Comparison of ENCODE assay signal across 14 mouse cellular contexts in genomic region chr13:64421952-64422606, GRCm38 (mm10). TPM values are rescaled to one million over a fixed set of nuclear protein-coding genes. Genes with fewer than 3 reads are reported as not detected.
DNase-seq lines count a peak whose midpoint lies in the region; ATAC-seq and TF ChIP-seq lines count a peak whose summit lies in the region.
"Had no signal": no experiment of that assay in that cellular context is flagged by ENCODE, and none has a peak within 500 bp of the region (broad histone marks: within the 10 kb centered on the region; RNA-seq: fewer than 3 reads in every experiment).

No protein-coding gene starts in this region.

- 72% methylated on average over 7 of the region's 7 CpGs for WGBS in liver, embryonic 16.5 days (ENCODE audit: insufficient replicate concordance)
- WGBS in liver, embryonic 12.5 days (ENCODE audit: insufficient replicate concordance): 75% methylated on average over 7 of the region's 7 CpGs
- WGBS in stomach, embryonic 16.5 days: 67% methylated on average over 7 of the region's 7 CpGs

- no peak overlapping the region for H3K4me3 ChIP-seq in gastrocnemius, adult 2 months
- no peak overlapping the region for H3K4me3 ChIP-seq in liver, embryonic 16.5 days (ENCODE audit: low read depth, low read length)
- no peak overlapping the region for H3K4me3 ChIP-seq in liver, embryonic 12.5 days
- no peak overlapping the region for H3K4me3 ChIP-seq in bone marrow macrophage, adult 2 months (ENCODE audit: insufficient read depth, low read length)
- no peak overlapping the region for H3K4me3 ChIP-seq in stomach, embryonic 16.5 days (replicated peaks; ENCODE audit: low read length)
- H3K4me3 ChIP-seq: forebrain, embryonic 13.5 days; midbrain, embryonic 10.5 days had no signal

- H3K27me3 ChIP-seq in liver, embryonic 16.5 days (ENCODE audit: control insufficient read depth, insufficient read depth, low read depth, low read length): no peaks in the 10 kb centered on the region
- no peaks in the 10 kb centered on the region for H3K27me3 ChIP-seq in liver, embryonic 12.5 days (replicated peaks)
- no peaks in the 10 kb centered on the region for H3K27me3 ChIP-seq in stomach, embryonic 16.5 days (ENCODE audit: control insufficient read depth, insufficient read depth, low read length)
- H3K27me3 ChIP-seq: forebrain, embryonic 13.5 days had no signal

- no peaks in the 10 kb centered on the region for H3K9me3 ChIP-seq in liver, embryonic 16.5 days (replicated peaks; ENCODE audit: control insufficient read depth, low read length)
- no peaks in the 10 kb centered on the region for H3K9me3 ChIP-seq in liver, embryonic 12.5 days (replicated peaks)
- no peaks in the 10 kb centered on the region for H3K9me3 ChIP-seq in stomach, embryonic 16.5 days (replicated peaks; ENCODE audit: control insufficient read depth, low read length)
- H3K9me3 ChIP-seq: forebrain, embryonic 13.5 days; midbrain, embryonic 10.5 days had no signal

- peak overlapping the region; percentile 40; the same call in 1 of the 2 replicates for H3K27ac ChIP-seq in gastrocnemius, adult 2 months
- no peak overlapping the region for H3K27ac ChIP-seq in liver, embryonic 16.5 days (ENCODE audit: low read length)
- no peak overlapping the region for H3K27ac ChIP-seq in liver, embryonic 12.5 days
- peak overlapping the region; percentile 82 for H3K27ac ChIP-seq in bone marrow macrophage, adult 2 months (ENCODE audit: insufficient read depth, low read depth, low read length)
- peak overlapping the region; percentile 60; the same call in 1 of the 2 replicates for H3K27ac ChIP-seq in stomach, embryonic 16.5 days (ENCODE audit: low read length)
- H3K27ac ChIP-seq: forebrain, embryonic 13.5 days; midbrain, embryonic 10.5 days had no signal

- TF ChIP-seq CTCF in gastrocnemius, adult 2 months (IDR thresholded peaks at IDR 0.05): no peak
- TF ChIP-seq CTCF in bone marrow macrophage, adult 2 months (IDR thresholded peaks at IDR 0.05; ENCODE audit: low read depth, low read length): no peak

- TF ChIP-seq POLR2A in bone marrow macrophage, adult 2 months (IDR thresholded peaks at IDR 0.05; ENCODE audit: borderline replicate concordance, low read depth, low read length): no peak

- ATAC-seq in liver, embryonic 16.5 days (ENCODE audit: low read depth): peak; percentile 21; the same call in 1 of the 2 replicates
- no peak for ATAC-seq in liver, embryonic 12.5 days
- ATAC-seq in stomach, embryonic 16.5 days (ENCODE audit: insufficient read depth, low FRiP score): 0 out of 2 replicates have a peak, but pooled peaks have one; percentile 38
- ATAC-seq: forebrain, embryonic 13.5 days; inflammation-experienced regulatory T-cells, adult 6 months had no signal

- H3K4me2 ChIP-seq in liver, embryonic 16.5 days (ENCODE audit: low read depth, low read length): no peak overlapping the region
- H3K4me2 ChIP-seq in liver, embryonic 12.5 days: no peak overlapping the region
- no peak overlapping the region for H3K4me2 ChIP-seq in stomach, embryonic 16.5 days (ENCODE audit: low read depth, low read length)
- H3K4me2 ChIP-seq: forebrain, embryonic 13.5 days had no signal

- H3K36me3 ChIP-seq in liver, embryonic 16.5 days (ENCODE audit: control insufficient read depth, insufficient read depth): no peaks in the 10 kb centered on the region
- no peaks in the 10 kb centered on the region for H3K36me3 ChIP-seq in liver, embryonic 12.5 days
- no peaks in the 10 kb centered on the region for H3K36me3 ChIP-seq in stomach, embryonic 16.5 days (ENCODE audit: control insufficient read depth, insufficient read depth, low read length)
- H3K36me3 ChIP-seq: midbrain, embryonic 10.5 days had no signal

- intact Hi-C loops in gastrocnemius, adult 2 months (cut with DNase I): no loop called here
- intact Hi-C loops in gastrocnemius, postnatal 36 days (cut with DNase I): no loop called here

- no peak overlapping the region for H3K9ac ChIP-seq in liver, embryonic 16.5 days (ENCODE audit: low read depth, low read length)
- H3K9ac ChIP-seq in liver, embryonic 12.5 days: no peak overlapping the region
- no peak overlapping the region for H3K9ac ChIP-seq in stomach, embryonic 16.5 days (ENCODE audit: low read length)
- H3K9ac ChIP-seq: forebrain, embryonic 13.5 days had no signal

- no peak for DNase-seq in gastrocnemius, adult 2 months
- no peak for DNase-seq in gastrocnemius, postnatal 36 days
- DNase-seq in T-cell, adult 2 months (ENCODE audit: low spot score): no peak
- no peak for DNase-seq in layer of hippocampus, adult 9-10 months (ENCODE audit: low spot score)
- DNase-seq: gastrocnemius, postnatal 14 days; kidney, postnatal 36 days; lung, adult 2 months had no signal

- H3K4me1 ChIP-seq in liver, embryonic 16.5 days (ENCODE audit: control insufficient read depth, low read depth, low read length): peaks cover 4% of the 10 kb centered on the region; the same call in 1 of the 2 replicates
- peaks cover 17% of the 10 kb centered on the region for H3K4me1 ChIP-seq in liver, embryonic 12.5 days
- peaks cover 35% of the 10 kb centered on the region for H3K4me1 ChIP-seq in bone marrow macrophage, adult 2 months (ENCODE audit: control insufficient read depth, insufficient read depth, low read length)
- peaks cover 5% of the 10 kb centered on the region; the same call in 1 of the 2 replicates for H3K4me1 ChIP-seq in stomach, embryonic 16.5 days (ENCODE audit: control insufficient read depth, insufficient read depth, low read length)
- H3K4me1 ChIP-seq: forebrain, embryonic 13.5 days; midbrain, embryonic 10.5 days had no signal

RNA-seq across cellular contexts. Expression of gene Cdk20, which starts 10.0 kb away (rescaled TPM):
- 1 to 10 TPM; 2.1 to 3.3 TPM for total RNA-seq in gastrocnemius, adult 2 months (2021)
- total RNA-seq in gastrocnemius, postnatal 36 days (2021): 1 to 10 TPM; 1.9 to 2.3 TPM
- 4.1 and 4.9 TPM in 2 replicates for polyA plus RNA-seq in liver, embryonic 16.5 days (2015; fragmentation: Nextera tagmentation; extraction: Ambion mirVana)
- polyA plus RNA-seq in liver, embryonic 12.5 days (2016; fragmentation: Nextera tagmentation; extraction: Ambion mirVana): 5.2 and 5.5 TPM in 2 replicates
- polyA plus RNA-seq in bone marrow macrophage, adult 2 months (2012; ENCODE audit: insufficient read depth, insufficient read length, missing spikeins): 46.3 and 47.8 TPM in 2 replicates
- polyA plus RNA-seq in stomach, embryonic 16.5 days (2015; fragmentation: Nextera tagmentation; extraction: Ambion mirVana): 10.1 and 12.9 TPM in 2 replicates

RNA-seq across cellular contexts. Expression of gene Ctsl, which starts 51.4 kb away (rescaled TPM):
- 100 to 1,000 TPM; 111 to 149 TPM for total RNA-seq in gastrocnemius, adult 2 months (2021)
- 100 to 1,000 TPM in 1 of 2 experiments, 10 to 100 TPM in 1; 97.8 to 136 TPM for total RNA-seq in gastrocnemius, postnatal 36 days (2021)
- polyA plus RNA-seq in liver, embryonic 16.5 days (2015; fragmentation: Nextera tagmentation; extraction: Ambion mirVana): 242 and 244 TPM in 2 replicates
- polyA plus RNA-seq in liver, embryonic 12.5 days (2016; fragmentation: Nextera tagmentation; extraction: Ambion mirVana): 108 and 117 TPM in 2 replicates
- 1,731 and 1,752 TPM in 2 replicates for polyA plus RNA-seq in bone marrow macrophage, adult 2 months (2012; ENCODE audit: insufficient read depth, insufficient read length, missing spikeins)
- 240 and 250 TPM in 2 replicates for polyA plus RNA-seq in stomach, embryonic 16.5 days (2015; fragmentation: Nextera tagmentation; extraction: Ambion mirVana)

Comparison
In these comparisons a context has a peak if more than half of its experiments do, and no peak if none do; other contexts are left out.
1. H3K27ac ChIP-seq: peak in gastrocnemius, adult 2 months (single experiment), bone marrow macrophage, adult 2 months (single experiment) and stomach, embryonic 16.5 days (single experiment); none in liver, embryonic 16.5 days (single experiment) and liver, embryonic 12.5 days (single experiment).